Mouse (Mus musculus) CH12.LX (cell line): ENCODE results near the gene Slc24a2.

ENCODE experiments used
- CTCF ChIP-seq, 2 experiments: IDR thresholded peaks in 1 of 2; conservative IDR thresholded peaks in 1 of 2; 2 replicates each; pipeline ENCODE4 v1.5.1; 2011 to 2012; ENCODE audit warnings: low read depth in 2 of 2, low read length in 2 of 2, improper control_type of control experiment in 1 of 2, inconsistent platforms in 1 of 2, mild to moderate bottlenecking in 1 of 2, moderate library complexity in 1 of 2
- POLR2A ChIP-seq: IDR thresholded peaks from 2 replicates; pipeline ENCODE4 v1.6.1; 2011; ENCODE audit warnings: low read depth, mild to moderate bottlenecking, improper control_type of control experiment, low read length

GRCm38 (mm10) chr4:87088713-87089112 is 141.6 kb downstream of the Slc24a2 start:
- TF ChIP-seq CTCF (conservative IDR thresholded peaks at IDR 0.05 in 1 of 2, IDR thresholded peaks at IDR 0.05 in 1 of 2; ENCODE audit: low read depth in 2 of 2, low read length in 2 of 2) (no peak), POLR2A (no peak)
